Mouse (Mus musculus) adrenal gland, postnatal 25 days (tissue): ENCODE measurements around the gene 1110065P20Rik. TPM values are rescaled to one million over a fixed set of nuclear protein-coding genes. Genes with fewer than 3 reads are reported as not detected.

ENCODE experiments used
- DNase-seq: peaks from one replicate; pipeline ENCODE4 v3.0.0; 2021; ENCODE audit warnings: mixed read lengths
- long read RNA-seq: library from polyadenylated mRNA; stranded (forward); transcript quantifications from one replicate; pipeline ENCODE4 v2.0.0, GENCODE M21; 2021
- total RNA-seq: library from RNA; stranded (reverse); gene quantifications from 2 replicates; pipeline ENCODE4 v1.2.3, GENCODE M21; 2021

Gene 1110065P20Rik
- total RNA-seq: 41.9 and 43.9 TPM in 2 replicates
- long read RNA-seq, transcript 1110065P20Rik-203 (2 exons, 659 nt): minor isoform, 10 of 54 reads
- long read RNA-seq, transcript 1110065P20Rik-204 (3 exons, 762 nt): major isoform, 18 of 54 reads
- long read RNA-seq, transcript 1110065P20Rik-205 (1 exons, 1,251 nt): minor isoform, 8 of 54 reads
- long read RNA-seq, transcript 1110065P20Rik-201 (3 exons, 968 nt): minor isoform, 8 of 54 reads
- long read RNA-seq, partial matches to known transcripts: 1 of 54 reads
- long read RNA-seq, other reads (novel, unspliced or antisense): 6 of 54 reads

- DNase-seq: peak; percentile 86
Measured at GRCm38 (mm10) chr4:124850933-124851658, at the start of gene 1110065P20Rik. Gene 1110065P20Rik, minus strand, starts transcription at chr4:124851196.

GRCm38 (mm10) chr4:124899906-124900305 is 48.9 kb upstream of the 1110065P20Rik start:
- DNase-seq: no peak

DNA sequence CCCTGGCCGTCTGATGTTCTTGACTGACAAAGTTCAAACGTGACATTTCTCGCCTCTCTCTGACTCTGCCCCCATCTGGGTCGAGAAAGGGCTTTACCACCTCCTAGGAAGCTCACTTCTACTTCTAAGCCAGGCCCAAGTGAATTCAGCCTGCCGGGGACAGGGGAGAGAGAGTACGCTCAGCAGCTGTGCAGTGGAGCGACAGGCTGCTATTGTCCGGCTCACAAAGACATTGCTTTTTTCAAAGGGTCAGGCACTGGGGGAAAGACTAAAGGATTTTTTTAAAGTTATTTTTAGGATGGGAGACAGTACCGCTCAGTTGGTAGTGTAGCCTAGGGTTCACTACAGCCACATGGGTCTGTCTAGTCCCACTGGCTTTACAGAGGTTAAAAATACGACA is 47.4 kb upstream of the 1110065P20Rik start:
- DNase-seq: no peak

- DNase-seq: peak; percentile 20
Measured at GRCm38 (mm10) chr4:124894508-124895428, 43.8 kb upstream of the 1110065P20Rik start.

DNA sequence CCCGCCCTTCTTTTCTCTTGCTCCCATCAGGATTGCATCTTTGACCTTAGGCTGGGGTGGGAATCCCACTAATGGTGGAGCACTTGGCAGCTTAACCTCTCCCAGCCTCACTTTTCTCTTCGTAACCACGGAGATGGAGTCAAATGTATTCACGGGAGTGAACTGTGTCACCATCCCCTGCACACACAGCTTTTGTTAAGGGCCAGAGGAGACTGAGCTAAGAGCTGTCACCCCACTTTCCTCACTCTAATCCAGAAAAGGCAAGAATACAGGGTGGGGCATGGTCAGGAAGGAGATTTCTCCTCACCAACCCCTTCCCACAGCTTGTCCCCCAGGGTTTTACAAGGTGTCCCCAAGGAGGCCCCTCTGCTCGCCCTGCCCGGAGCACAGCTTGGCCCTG is 42.8 kb upstream of the 1110065P20Rik start:
- no peak for DNase-seq

GRCm38 (mm10) chr4:124890831-124891230 is 39.8 kb upstream of the 1110065P20Rik start:
- DNase-seq: no peak

GRCm38 (mm10) chr4:124889935-124890334 is 38.9 kb upstream of the 1110065P20Rik start:
- no peak for DNase-seq

GRCm38 (mm10) chr4:124888702-124889101 is 37.7 kb upstream of the 1110065P20Rik start:
- DNase-seq: no peak

DNA sequence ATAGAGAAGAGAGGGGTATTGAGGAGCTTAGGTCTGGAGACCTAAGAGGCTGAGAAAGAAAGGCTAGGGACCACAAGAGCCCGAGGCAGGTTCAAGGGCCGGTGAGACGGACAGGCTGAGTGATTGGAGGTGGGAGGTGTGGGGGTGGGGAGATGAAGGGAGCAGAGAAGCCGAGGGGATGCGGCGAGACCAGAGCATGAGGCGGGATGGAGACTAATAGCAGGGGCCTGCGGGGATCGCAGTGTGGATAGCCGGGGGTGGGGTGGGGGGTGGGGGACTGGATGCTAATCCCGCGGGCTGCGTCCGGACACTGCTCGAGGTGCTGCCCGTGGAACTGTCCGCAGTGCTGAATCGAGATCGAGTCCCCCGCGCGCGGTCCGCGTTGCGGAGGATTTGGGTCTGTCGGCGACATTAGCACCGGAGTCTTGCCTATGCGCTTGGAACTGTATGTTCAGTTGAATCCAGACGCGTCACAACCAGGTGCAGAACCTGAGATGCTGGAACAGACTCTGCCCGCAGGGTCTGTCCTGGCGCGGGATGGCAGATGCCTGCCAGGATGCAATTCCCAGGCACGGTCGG is 31.2 kb upstream of the 1110065P20Rik start:
- peak; percentile 71 for DNase-seq

DNA sequence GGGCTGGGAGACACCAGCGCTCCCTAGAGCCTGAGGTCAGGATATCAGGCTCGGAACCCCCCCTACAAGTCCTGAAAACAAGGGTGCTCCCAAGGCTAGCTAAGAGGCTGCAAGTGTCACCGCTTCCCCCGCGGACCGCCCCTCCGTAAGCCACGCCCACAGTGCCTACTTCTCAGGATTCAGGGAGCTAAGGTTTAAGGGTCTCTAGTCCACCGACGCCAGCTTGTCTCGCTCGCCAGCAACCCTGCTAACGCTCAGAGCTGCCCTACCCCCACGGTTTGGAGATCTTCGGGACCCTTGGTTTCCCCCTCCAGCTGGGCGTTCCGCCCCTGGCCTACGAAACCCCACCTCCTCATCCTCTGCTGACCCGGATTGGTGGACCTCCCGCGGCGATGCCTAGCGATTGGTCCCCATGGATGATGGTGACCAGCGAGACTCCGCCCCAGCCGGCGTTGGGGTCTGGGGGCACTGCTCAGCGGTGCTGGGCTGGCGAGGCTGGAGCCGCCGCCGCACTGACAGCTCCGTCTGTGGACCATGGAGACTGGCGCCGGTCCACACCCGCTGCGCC is 30.4 kb upstream of the 1110065P20Rik start:
- peak; percentile 41 for DNase-seq

GRCm38 (mm10) chr4:124880599-124880998 is 29.6 kb upstream of the 1110065P20Rik start, which contains the start of gene Epha10:
Gene Epha10, plus strand, starts transcription at chr4:124880899.
- no peak for DNase-seq

GRCm38 (mm10) chr4:124872719-124873118 is 21.7 kb upstream of the 1110065P20Rik start:
- no peak for DNase-seq

DNA sequence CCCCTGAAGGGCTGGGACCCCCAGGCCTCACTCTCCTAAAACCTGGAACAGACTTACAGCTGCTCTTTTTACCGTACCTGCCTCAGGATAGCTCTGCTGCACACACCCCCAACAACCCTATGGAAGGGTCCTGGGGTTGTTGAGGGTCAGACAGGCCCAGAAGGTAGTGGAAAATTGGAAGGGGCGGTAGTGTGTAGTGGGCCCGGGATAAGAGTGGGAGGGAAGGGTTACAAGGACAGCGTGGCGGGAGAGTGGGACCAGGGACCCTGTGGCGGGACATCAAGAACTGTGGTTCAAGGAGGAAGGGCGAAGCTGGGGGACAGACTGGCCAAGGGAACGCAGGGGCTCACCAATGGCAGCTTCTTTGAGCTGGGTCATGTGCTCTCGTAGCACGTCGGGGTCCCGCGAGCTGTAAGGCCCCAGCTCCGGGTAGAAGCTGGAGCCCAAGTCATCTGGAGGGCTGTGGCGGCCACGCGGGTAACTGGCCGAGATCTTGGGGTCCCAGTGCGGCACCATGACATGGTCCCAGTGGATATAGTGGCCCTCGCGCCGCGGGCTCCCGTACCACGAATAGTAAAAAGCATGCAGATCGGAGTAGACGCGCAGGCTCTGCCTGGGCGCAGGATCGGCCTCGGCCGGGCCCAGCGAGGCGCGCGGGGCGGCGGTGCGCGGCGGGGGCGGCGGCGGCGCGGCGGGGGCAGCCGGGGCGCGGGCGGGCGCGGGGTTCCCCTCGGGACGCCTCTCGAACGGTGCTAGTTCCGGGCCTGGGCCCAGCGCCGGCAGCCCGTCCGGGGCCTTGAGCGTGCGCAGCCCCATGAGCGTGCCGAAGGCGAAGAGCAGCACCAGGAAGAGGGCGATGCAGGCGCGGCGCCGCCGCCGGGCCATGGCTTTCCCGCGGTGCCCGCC is 10.5 kb upstream of the 1110065P20Rik start, which contains the start of gene Maneal:
TSS of gene Maneal (minus strand) at position 889 of the 906 bp plus-strand sequence.
- no peak for DNase-seq

GRCm38 (mm10) chr4:124860446-124860845 is 9.4 kb upstream of the 1110065P20Rik start:
- peak; percentile 85 for DNase-seq

DNA sequence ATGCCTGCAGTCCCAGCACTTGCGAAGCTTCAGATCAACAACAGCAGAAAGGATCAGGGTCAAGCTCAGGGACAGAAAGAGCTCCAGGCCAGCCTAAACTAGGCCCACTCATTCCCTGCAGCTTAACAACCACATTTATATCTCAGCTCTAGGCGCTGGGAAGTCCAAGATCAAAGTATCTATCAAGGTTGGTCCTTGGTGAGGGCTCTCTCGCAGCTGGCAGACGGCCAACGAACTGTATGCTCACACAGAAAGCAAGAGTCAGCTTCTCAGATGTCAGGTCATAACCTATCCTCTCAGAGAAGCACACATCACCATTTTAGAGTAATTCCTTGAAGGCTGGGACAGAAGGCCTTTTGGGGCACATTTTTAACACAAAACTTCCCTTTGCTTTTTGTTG is 7.4 kb upstream of the 1110065P20Rik start:
- peak; percentile 84 for DNase-seq

- DNase-seq: no peak
Measured at GRCm38 (mm10) chr4:124856294-124856693, 5.3 kb upstream of the 1110065P20Rik start.

DNA sequence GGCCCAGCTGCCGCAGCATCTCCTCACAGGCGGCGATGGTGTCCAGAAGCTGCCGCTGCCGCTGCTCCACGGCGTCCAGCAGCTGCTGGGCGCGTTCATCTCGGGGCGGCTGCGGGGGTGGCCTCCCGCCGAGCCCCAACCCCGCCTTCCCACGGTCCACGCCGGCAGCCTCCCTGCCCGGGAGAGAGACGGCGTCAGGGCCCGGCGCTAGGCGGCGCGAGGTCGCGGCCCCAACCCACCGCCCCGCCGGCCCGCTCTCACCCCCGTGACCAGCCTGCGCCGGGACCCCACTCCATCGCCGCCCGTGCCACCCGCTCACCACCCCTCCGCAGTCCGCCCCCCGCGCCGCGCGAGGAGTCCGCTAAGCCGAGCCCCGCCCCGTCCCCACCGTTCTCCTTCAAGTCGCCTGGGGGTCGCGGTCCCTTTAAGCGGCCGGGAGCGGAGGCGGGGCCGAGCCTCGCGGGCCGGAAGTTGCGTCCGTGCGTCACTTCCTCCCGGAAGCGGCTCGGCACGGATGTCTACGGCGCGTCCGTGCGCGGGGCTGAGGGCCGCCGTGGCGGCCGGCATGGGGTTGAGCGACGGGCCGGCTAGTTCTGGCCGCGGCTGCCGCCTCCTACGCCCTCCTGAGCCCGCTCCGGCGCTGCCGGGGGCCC is 609 bp downstream of the 1110065P20Rik start, which contains the start of gene Yrdc:
TSS of gene Yrdc (plus strand) at position 419 of the 653 bp plus-strand sequence.
- peak; percentile 94 for DNase-seq

- DNase-seq: peak; percentile 46
Measured at GRCm38 (mm10) chr4:124849631-124850260, 1.2 kb downstream of the 1110065P20Rik start.

DNA sequence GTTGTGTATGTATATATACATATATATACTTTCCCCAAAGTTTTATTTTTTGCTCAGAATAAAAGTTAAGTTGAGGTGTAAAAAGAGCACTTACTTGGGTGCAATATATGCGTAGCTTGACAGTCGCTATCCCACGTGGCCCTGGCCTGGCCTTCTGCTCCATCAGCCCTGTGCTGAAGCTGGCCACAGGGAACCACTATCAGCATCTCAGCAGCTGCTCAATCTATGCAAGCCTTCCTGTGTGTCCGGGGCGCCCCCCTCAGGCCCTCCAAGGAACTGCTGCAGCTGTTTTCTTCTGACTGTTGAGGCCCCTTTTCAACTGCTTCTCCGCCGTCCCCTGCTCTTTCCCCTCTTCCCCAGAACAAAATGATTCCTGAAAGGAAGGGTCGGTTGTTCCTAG is 3.4 kb downstream of the 1110065P20Rik start:
- DNase-seq: peak; percentile 81
